Mouse (Mus musculus): ENCODE data around the gene Gm17535. TPM values are rescaled to one million over a fixed set of nuclear protein-coding genes. Genes with fewer than 3 reads are reported as not detected.
"Not testable (repeated sequence)": the region's sequence is repeated elsewhere in the genome, so short reads cannot be mapped to it uniquely, and the experiment has no call there.

Gene Gm17535
- not detected in 2 replicates for polyA plus RNA-seq (2015; fragmentation: Nextera tagmentation; extraction: Ambion mirVana)

DNA sequence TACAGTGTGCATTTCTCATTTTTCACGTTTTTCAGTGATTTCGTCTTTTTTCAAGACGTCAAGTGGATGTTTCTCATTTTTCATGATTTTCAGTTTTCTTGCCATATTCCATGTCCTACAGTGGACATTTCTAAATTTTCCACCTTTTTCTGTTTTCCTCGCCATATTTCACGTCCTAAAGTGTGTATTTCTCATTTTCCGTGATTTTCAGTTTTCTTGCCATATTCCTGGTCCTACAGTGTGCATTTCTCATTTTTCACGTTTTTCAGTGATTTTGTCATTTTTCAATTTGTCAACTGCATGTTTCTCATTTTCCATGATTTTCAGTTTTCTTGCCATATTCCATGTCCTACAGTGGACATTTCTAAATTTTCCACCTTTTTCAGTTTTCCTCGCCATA is at the start of gene Gm17535:
Gm17535 (plus strand) TSS at position 301 of the 400 bp plus-strand sequence.
- ATAC-seq (ENCODE audit: insufficient read depth, low FRiP score, low read depth); H3K27me3 ChIP-seq (replicated peaks); H3K36me3 ChIP-seq; H3K4me2 ChIP-seq; H3K27ac ChIP-seq; H3K4me3 ChIP-seq (replicated peaks); H3K9me3 ChIP-seq; H3K4me1 ChIP-seq; H3K9ac ChIP-seq: not testable (repeated sequence)
- WGBS: 79% methylated on average over 1 of the region's 8 CpGs

DNA sequence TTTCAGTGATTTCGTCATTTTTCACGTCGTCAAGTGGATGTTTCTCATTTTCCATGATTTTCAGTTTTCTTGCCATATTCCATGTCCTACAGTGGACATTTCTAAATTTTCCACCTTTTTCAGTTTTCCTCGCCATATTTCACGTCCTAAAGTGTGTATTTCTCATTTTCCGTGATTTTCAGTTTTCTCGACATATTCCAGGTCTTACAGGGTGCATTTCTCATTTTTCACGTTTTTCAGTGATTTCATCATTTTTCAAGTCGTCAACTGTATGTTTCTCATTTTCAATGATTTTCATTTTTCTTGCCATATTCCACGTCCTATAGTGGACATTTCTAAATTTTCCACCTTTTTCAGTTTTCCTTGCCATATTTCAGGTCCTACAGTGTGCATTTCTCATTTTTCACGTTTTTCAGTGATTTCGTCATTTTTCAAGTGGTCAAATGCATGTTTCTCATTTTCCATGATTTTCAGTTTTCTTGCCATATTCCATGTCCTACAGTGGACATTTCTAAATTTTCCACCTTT is 33.9 kb upstream of the Gm17535 start, which contains the start of gene Gm10722:
Gm10722 (plus strand) TSS at position 478 of the 528 bp plus-strand sequence.
- not testable (repeated sequence) for H3K4me2 ChIP-seq; H3K9me3 ChIP-seq; H3K27ac ChIP-seq; H3K9ac ChIP-seq; ATAC-seq (ENCODE audit: insufficient read depth, low FRiP score, low read depth); H3K36me3 ChIP-seq; H3K4me1 ChIP-seq; H3K4me3 ChIP-seq (replicated peaks); H3K27me3 ChIP-seq (replicated peaks)
- WGBS: 71% methylated on average over 12 of the region's 12 CpGs

DNA sequence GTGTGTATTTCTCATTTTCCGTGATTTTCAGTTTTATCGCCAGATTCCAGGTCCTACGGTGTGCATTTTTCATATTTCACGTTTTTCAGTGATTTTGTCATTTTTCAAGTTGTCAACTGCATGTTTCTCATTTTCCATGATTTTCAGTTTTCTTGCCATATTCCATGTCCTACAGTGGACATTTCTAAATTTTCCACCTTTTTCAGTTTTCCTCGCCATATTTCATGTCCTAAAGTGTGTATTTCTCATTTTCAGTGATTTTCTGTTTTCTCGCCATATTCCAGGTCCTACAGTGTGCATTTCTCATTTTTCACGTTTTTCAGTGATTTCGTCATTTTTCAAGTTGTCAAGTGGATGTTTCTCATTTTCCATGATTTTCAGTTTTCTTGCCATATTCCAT is 33.4 kb upstream of the Gm17535 start:
- 62% methylated on average over 8 of the region's 8 CpGs for WGBS
- H3K9ac ChIP-seq; H3K9me3 ChIP-seq; H3K4me2 ChIP-seq; H3K36me3 ChIP-seq; H3K4me1 ChIP-seq; ATAC-seq (ENCODE audit: insufficient read depth, low FRiP score, low read depth); H3K4me3 ChIP-seq (replicated peaks); H3K27me3 ChIP-seq (replicated peaks); H3K27ac ChIP-seq: not testable (repeated sequence)

DNA sequence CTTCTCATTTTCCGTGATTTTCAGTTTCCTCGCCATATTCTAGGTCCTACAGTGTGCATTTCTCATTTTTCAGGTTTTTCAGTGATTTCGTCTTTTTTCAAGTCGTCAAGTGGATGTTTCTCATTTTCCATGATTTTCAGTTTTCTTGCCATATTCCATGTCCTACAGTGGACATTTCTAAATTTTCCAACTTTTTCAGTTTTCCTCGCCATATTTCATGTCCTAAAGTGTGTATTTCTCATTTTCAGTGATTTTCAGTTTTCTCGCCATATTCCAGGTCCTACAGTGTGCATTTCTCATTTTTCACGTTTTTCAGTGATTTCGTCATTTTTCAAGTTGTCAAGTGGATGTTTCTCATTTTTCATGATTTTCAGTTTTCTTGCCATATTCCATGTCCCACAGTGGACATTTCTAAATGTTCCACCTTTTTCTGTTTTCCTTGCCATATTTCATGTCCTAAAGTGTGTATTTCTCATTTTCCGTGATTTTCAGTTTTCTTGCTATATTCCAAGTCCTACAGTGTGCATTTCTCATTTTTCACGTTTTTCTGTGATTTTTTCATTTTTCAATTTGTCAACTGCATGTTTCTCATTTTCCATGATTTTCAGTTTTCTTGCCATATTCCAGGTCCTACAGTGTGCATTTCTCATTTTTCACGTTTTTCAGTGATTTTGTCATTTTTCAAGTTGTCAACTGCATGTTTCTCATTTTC is 32.3 kb upstream of the Gm17535 start:
- not testable (repeated sequence) for H3K4me2 ChIP-seq; H3K36me3 ChIP-seq; H3K9me3 ChIP-seq; H3K4me3 ChIP-seq (replicated peaks); H3K27me3 ChIP-seq (replicated peaks); H3K27ac ChIP-seq; H3K9ac ChIP-seq; H3K4me1 ChIP-seq
- WGBS: 64% methylated on average over 9 of the region's 11 CpGs
- ATAC-seq (ENCODE audit: insufficient read depth, low FRiP score, low read depth): peak; percentile 77

DNA sequence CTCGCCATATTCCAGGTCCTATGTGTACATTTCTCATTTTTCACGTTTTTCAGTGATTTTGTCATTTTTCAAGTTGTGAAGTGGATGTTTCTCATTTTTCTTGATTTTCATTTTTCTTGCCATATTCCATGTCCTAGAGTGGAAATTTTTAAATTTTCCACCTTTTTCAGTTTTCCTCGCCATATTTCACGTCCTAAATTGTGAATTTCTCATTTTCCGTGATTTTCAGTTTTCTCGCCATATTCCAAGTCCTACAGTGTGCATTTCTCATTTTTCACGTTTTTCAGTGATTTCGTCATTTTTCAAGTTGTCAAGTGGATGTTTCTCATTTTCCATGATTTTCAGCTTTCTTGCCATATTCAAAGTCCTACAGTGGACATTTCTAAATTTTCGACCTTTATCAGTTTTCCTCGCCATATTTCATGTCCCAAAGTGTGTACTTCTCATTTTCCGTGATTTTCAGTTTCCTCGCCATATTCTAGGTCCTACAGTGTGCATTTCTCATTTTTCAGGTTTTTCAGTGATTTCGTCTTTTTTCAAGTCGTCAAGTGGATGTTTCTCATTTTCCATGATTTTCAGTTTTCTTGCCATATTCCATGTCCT is 31.5 kb upstream of the Gm17535 start, which contains the start of gene Gm11168:
Gm11168 (plus strand) TSS at position 553 of the 603 bp plus-strand sequence.
- not testable (repeated sequence) for H3K36me3 ChIP-seq; H3K4me3 ChIP-seq (replicated peaks); ATAC-seq (ENCODE audit: insufficient read depth, low FRiP score, low read depth); H3K4me1 ChIP-seq; H3K4me2 ChIP-seq; H3K27ac ChIP-seq; H3K27me3 ChIP-seq (replicated peaks); H3K9ac ChIP-seq; H3K9me3 ChIP-seq
- 72% methylated on average over 6 of the region's 14 CpGs for WGBS

DNA sequence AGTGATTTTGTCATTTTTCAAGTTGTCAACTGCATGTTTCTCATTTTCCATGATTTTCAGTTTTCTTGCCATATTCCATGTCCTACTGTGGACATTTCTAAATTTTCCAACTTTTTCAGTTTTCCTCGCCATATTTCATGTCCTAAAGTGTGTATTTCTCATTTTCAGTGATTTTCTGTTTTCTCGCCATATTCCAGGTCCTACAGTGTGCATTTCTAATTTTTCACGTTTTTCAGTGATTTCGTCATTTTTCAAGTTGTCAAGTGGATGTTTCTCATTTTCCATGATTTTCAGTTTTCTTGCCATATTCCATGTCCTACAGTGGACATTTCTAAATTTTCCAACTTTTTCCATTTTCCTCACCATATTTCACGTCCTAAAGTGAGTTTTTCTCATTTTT is 28.2 kb upstream of the Gm17535 start:
- H3K9ac ChIP-seq; H3K4me1 ChIP-seq; H3K27me3 ChIP-seq (replicated peaks); H3K36me3 ChIP-seq; H3K9me3 ChIP-seq; ATAC-seq (ENCODE audit: insufficient read depth, low FRiP score, low read depth); H3K4me2 ChIP-seq; H3K4me3 ChIP-seq (replicated peaks); H3K27ac ChIP-seq: not testable (repeated sequence)
- 83% methylated on average over 1 of the region's 5 CpGs for WGBS

DNA sequence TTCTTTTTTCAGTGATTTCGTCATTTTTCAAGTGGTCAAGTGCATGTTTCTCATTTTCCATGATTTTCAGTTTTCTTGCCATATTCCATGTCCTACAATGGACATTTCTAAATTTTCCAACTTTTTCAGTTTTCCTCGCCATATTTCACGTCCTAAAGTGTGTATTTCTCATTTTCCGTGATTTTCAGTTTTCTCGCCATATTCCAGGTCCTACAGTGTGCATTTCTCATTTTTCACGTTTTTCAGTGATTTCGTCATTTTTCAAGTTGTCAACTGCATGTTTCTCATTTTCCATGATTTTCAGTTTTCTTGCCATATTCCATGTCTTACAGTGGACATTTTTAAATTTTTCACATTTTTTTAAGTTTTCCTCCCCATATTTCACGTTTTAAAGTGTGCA is 27.8 kb upstream of the Gm17535 start:
- not testable (repeated sequence) for H3K4me2 ChIP-seq; H3K27ac ChIP-seq; H3K9ac ChIP-seq; H3K27me3 ChIP-seq (replicated peaks); H3K36me3 ChIP-seq; H3K4me3 ChIP-seq (replicated peaks); H3K9me3 ChIP-seq; H3K4me1 ChIP-seq
- ATAC-seq (ENCODE audit: insufficient read depth, low FRiP score, low read depth): peak; percentile 66
- 70% methylated on average over 8 of the region's 8 CpGs for WGBS

DNA sequence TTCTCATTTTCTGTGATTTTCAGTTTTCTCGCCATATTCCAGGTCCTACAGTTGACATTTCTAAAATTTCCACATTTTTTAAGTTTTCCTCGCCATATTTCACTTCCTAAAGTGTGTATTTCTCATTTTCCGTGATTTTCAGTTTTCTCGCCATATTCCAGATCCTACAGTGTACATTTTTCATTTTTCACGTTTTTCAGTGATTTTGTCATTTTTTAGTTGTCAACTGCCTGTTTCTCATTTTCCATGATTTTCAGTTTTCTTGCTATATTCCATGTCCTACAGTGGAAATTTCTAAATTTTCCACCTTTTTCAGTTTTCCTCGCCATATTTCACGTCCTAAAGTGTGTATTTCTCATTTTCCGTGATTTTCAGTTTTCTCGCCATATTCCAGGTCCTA is 27.1 kb upstream of the Gm17535 start:
- not testable (repeated sequence) for H3K27me3 ChIP-seq (replicated peaks); H3K9me3 ChIP-seq; H3K4me1 ChIP-seq; H3K4me2 ChIP-seq; H3K9ac ChIP-seq; H3K4me3 ChIP-seq (replicated peaks); H3K27ac ChIP-seq; H3K36me3 ChIP-seq
- 77% methylated on average over 8 of the region's 9 CpGs for WGBS
- peak; percentile 18; the same call in 1 of the 2 replicates for ATAC-seq (ENCODE audit: insufficient read depth, low FRiP score, low read depth)

DNA sequence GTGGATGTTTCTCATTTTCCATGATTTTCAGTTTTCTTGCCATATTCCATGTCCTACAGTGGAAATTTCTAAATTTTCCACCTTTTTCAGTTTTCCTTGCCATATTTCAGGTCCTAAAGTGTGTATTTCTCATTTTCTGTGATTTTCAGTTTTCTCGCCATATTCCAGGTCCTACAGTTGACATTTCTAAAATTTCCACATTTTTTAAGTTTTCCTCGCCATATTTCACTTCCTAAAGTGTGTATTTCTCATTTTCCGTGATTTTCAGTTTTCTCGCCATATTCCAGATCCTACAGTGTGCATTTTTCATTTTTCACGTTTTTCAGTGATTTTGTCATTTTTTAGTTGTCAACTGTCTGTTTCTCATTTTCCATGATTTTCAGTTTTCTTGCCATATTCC is 25.1 kb upstream of the Gm17535 start:
- not testable (repeated sequence) for H3K4me1 ChIP-seq; H3K9ac ChIP-seq; H3K27ac ChIP-seq; H3K36me3 ChIP-seq; H3K9me3 ChIP-seq; H3K4me3 ChIP-seq (replicated peaks); H3K27me3 ChIP-seq (replicated peaks); H3K4me2 ChIP-seq
- no CpG with 5 or more reads among the region's 5 CpGs for WGBS
- ATAC-seq (ENCODE audit: insufficient read depth, low FRiP score, low read depth): peak; percentile 24; the same call in 1 of the 2 replicates

DNA sequence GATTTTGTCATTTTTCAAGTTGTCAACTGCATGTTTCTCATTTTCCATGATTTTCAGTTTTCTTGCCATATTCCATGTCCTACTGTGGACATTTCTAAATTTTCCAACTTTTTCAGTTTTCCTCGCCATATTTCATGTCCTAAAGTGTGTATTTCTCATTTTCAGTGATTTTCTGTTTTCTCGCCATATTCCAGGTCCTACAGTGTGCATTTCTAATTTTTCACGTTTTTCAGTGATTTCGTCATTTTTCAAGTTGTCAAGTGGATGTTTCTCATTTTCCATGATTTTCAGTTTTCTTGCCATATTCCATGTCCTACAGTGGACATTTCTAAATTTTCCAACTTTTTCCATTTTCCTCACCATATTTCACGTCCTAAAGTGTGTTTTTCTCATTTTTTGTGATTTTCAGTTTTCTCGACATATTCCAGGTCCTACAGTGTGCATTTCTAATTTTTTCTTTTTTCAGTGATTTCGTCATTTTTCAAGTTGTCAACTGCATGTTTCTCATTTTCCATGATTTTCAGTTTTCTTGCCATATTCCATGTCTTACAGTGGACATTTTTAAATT is 22.3 kb upstream of the Gm17535 start:
- not testable (repeated sequence) for H3K4me2 ChIP-seq; H3K27ac ChIP-seq; H3K4me1 ChIP-seq; H3K36me3 ChIP-seq; H3K4me3 ChIP-seq (replicated peaks); H3K9me3 ChIP-seq; ATAC-seq (ENCODE audit: insufficient read depth, low FRiP score, low read depth); H3K27me3 ChIP-seq (replicated peaks); H3K9ac ChIP-seq
- 83% methylated on average over 3 of the region's 7 CpGs for WGBS

DNA sequence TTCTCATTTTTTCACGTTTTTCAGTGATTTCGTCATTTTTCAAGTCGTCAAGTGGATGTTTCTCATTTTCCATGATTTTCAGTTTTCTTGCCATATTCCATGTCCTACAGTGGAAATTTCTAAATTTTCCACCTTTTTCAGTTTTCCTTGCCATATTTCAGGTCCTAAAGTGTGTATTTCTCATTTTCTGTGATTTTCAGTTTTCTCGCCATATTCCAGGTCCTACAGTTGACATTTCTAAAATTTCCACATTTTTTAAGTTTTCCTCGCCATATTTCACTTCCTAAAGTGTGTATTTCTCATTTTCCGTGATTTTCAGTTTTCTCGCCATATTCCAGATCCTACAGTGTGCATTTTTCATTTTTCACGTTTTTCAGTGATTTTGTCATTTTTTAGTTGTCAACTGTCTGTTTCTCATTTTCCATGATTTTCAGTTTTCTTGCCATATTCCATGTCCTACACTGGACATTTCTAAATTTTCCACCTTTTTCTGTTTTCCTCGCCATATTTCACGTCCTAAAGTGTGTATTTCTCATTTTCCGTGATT is 21.6 kb upstream of the Gm17535 start, which contains the start of gene Gm10721:
Gm10721 (plus strand) TSS at position 408 of the 547 bp plus-strand sequence.
- H3K4me2 ChIP-seq; H3K4me3 ChIP-seq (replicated peaks); H3K27ac ChIP-seq; H3K4me1 ChIP-seq; H3K36me3 ChIP-seq; H3K27me3 ChIP-seq (replicated peaks); H3K9me3 ChIP-seq; H3K9ac ChIP-seq: not testable (repeated sequence)
- no CpG with 5 or more reads among the region's 11 CpGs for WGBS
- ATAC-seq (ENCODE audit: insufficient read depth, low FRiP score, low read depth): peak; percentile 61

DNA sequence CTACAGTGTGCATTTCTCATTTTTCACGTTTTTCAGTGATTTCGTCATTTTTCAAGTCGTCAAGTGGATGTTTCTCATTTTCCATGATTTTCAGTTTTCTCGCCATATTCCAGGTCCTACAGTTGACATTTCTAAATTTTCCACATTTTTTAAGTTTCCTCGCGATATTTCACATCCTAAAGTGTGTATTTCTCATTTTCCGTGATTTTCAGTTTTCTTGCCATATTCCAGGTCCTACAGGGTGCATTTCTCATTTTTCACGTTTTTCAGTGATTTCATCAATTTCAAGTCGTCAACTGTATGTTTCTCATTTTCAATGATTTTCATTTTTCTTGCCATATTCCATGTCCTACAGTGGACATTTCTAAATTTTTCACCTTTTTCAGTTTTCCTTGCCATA is 19.0 kb upstream of the Gm17535 start, which contains the start of gene Gm10720:
Gm10720 (plus strand) TSS at position 301 of the 400 bp plus-strand sequence.
- not testable (repeated sequence) for H3K4me2 ChIP-seq; ATAC-seq (ENCODE audit: insufficient read depth, low FRiP score, low read depth); H3K27me3 ChIP-seq (replicated peaks); H3K9me3 ChIP-seq; H3K27ac ChIP-seq; H3K36me3 ChIP-seq; H3K4me1 ChIP-seq; H3K9ac ChIP-seq; H3K4me3 ChIP-seq (replicated peaks)
- 66% methylated on average over 5 of the region's 9 CpGs for WGBS

All from stomach, embryonic 15.5 days (tissue).